Mouse (Mus musculus): ENCODE data around the gene Cryzl2.

- TF ChIP-seq POLR2A (IDR thresholded peaks at IDR 0.05; ENCODE audit: borderline replicate concordance, control insufficient read depth, low read depth, low read length) (no peak), CTCF (IDR thresholded peaks at IDR 0.05; ENCODE audit: control insufficient read depth, insufficient read depth, low read length) (no peak)
Measured at GRCm38 (mm10) chr1:157470761-157471386, 12.5 kb downstream of the Cryzl2 start.
